Mouse (Mus musculus): ENCODE measurements around the gene Gpatch8.

The Gpatch8 gene

GRCm38 (mm10) chr11:102556031-102556715 is at the start of gene Gpatch8:
Gene Gpatch8 (minus strand): TSS chr11:102556392.
- peak; percentile 95 for DNase-seq (ENCODE audit: low spot score)

- DNase-seq (ENCODE audit: low spot score), result peak; percentile 64
These were observed 48.8 kb upstream of the Gpatch8 start for GRCm38 (mm10) chr11:102604777-102605552.

GRCm38 (mm10) chr11:102604010-102604584 is 47.9 kb upstream of the Gpatch8 start, which contains the start of gene Fzd2:
Gene Fzd2 (plus strand): TSS chr11:102604396.
- peak; percentile 93 for DNase-seq (ENCODE audit: low spot score)

DNA sequence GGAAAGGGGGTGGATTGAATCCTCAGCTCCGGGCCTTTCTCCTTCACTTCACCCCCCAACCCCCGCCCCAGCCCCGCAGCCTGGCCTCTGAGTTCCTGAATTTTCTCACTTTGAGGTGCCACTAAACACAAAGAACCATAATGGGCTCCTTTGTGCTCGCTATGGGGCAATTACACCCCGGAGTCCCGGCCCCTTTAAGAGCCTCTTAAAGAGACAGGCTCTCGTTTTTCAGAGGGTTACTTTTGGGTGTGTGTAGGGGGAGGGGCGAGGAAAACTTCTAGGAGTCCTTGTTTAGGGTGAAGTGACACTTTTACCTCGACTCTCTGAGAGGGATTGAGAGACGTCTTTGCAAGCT is 47.3 kb upstream of the Gpatch8 start:
- DNase-seq (ENCODE audit: low spot score), result peak; percentile 85

- peak; percentile 73 for DNase-seq (ENCODE audit: low spot score)
These were observed 46.8 kb upstream of the Gpatch8 start for GRCm38 (mm10) chr11:102602816-102603495.

DNA sequence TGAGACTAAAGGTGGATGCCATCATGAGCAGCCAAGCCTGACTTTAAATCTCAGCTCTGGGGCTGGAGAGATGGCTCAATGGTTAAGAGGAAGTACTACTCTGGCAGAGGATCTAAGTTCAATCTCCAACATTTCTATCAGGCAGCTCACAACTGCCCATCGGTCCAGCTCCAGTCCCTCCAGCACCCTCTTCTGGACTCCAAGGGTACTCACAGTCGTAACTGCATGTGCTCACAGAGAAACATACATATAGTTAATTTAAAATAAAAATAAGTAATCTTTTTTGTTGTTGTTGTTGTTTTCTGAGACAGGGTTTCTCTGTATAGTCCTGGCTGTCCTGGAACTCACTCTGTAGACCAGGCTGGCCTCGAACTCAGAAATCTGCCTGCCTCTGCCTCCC is 43.7 kb upstream of the Gpatch8 start:
- DNase-seq (ENCODE audit: low spot score), result peak; percentile 62

DNA sequence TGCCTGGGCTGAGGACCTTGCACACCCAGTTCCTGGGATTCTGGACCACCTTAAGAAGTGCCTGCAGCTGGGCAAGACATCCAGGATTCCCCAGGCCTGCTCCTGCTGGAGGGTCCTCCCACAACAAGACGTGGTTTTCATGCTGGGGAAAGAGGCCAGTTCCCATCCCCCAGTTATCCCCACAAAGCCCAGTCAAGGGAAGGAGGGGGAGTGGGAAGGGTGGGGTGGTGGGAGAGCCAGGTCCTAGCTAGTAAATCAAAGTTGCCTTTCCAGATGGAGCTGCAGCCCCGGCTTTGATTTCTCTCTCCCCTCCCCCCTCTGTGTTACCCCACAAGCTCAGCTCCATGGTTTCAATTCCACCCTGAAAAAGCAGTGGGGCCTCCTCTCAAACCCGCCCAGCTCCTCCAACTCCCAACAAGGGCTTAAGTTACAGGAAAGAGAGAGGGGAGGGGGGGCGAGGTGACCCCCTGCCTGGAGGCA is 39.2 kb upstream of the Gpatch8 start:
- DNase-seq (ENCODE audit: low spot score), result peak; percentile 74

- DNase-seq (ENCODE audit: low spot score), result no peak
These were observed 31.4 kb upstream of the Gpatch8 start for GRCm38 (mm10) chr11:102587554-102587953.

DNA sequence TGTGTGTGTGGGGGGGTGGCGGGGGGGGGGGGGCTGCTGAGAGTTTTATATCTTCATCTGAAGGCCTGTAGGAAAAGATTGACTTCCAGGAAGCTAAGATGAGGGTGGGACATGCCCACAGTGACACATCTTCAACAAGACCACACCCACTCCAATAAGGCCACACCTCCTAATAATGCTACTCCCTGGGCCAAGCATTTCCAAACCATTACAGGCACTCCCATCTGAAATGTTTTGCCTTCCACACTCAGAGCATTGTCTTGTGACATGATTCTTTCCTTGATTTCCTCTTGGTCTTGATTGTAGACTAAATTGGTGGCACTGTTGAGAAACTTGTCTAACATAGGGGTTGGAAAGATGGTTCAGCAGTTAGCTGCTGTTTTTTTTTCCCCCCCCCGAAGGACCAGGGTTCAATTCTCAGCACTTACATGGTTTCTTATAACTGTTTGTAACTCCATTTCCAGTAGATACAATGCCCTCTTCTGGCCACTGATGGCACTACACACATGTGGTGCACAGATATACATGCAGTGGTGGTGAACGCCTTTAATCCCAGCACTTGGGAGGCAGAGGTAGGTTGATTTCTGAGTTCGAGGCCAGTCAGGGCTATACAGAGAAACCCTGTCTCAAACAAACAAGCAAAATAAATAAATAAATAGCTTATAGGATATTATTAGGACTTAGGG is 30.4 kb upstream of the Gpatch8 start:
- DNase-seq (ENCODE audit: low spot score), result no peak

DNA sequence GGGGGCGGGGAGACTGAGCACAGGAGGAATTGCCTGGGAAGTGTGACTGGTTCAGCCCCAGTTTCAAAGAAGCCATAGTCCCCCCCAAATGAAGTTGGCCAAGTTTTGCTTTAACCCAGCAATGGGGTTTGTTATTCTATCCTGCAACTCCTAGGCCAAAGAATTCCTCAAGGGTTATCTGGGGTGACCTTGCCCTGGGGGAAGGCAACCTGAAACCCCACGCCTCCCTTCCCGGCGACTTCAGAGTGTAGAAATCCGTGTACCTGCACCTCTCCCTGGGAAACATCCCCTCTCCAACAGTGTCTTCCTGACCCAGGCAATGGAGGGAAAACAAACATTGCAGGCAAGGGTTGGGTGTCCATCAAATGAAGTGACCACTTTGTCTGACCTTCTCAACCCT is 26.5 kb upstream of the Gpatch8 start:
- peak; percentile 72 for DNase-seq (ENCODE audit: low spot score)

DNA sequence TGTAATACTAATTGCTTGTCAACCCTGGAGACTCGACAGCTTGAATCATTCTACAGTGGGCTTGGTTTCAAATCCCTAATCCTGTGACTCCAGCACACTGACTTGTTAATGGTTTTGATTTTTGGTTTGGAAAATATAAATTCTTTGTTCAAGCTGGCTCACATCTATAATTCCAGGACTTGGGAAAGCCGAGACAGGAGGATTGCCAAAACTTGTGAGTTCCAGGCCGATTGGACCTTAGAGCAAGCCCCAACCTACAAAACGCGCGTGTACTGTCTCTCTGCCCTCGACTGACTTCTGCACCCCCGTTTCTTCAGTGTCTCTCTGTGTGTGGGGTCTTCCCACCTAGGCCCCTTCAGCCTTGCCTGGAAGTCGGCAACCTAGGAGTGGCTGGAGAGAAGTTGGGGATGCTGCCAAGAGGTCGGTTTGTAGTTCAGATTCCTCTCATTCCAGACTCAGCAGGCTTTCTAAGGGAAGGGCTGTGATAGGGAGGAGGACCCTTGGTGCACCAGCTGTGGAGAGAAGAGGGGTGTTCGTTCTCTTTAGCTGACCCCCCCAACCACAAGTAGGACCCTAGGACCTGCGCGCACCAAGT is 25.9 kb upstream of the Gpatch8 start:
- DNase-seq (ENCODE audit: low spot score), result peak; percentile 46

DNA sequence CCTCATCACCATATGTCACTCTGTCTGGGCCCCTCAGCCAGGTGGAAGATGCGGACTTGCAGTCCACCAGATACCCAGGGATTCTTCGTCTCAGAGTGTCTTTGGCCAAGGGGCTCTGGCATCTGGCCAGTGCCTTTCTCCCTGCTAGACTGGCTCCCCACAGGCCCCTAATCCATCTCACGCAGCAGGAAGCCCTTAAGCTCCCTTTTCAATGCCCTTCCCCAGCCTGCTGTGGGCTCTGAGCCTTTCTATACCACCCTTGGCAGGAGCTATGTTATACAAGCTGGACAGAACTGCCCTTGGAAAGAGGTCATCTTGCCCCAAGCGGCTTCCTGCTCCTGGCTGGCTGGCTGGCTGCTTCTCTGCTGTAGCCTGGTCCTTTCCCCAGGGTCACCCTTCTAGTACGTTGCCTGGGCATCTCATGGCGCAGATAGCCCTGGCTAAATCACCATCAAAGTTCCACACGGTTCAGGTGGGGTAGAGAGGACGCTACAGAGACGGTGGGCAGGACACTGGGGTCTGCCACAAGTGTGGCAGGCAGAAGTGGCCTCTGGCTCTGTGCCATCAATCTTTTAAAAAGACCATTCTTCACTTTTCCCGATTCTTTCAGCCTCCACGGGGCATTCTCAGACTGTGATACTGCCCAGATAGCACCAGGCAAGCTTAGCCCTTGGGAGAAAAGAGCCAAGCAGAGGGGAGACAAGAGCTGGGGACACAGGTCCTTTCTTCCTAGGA is 25.3 kb upstream of the Gpatch8 start:
- DNase-seq (ENCODE audit: low spot score), result peak; percentile 22

- DNase-seq (ENCODE audit: low spot score), result no peak
These were observed 23.8 kb upstream of the Gpatch8 start for GRCm38 (mm10) chr11:102580034-102580330.

DNA sequence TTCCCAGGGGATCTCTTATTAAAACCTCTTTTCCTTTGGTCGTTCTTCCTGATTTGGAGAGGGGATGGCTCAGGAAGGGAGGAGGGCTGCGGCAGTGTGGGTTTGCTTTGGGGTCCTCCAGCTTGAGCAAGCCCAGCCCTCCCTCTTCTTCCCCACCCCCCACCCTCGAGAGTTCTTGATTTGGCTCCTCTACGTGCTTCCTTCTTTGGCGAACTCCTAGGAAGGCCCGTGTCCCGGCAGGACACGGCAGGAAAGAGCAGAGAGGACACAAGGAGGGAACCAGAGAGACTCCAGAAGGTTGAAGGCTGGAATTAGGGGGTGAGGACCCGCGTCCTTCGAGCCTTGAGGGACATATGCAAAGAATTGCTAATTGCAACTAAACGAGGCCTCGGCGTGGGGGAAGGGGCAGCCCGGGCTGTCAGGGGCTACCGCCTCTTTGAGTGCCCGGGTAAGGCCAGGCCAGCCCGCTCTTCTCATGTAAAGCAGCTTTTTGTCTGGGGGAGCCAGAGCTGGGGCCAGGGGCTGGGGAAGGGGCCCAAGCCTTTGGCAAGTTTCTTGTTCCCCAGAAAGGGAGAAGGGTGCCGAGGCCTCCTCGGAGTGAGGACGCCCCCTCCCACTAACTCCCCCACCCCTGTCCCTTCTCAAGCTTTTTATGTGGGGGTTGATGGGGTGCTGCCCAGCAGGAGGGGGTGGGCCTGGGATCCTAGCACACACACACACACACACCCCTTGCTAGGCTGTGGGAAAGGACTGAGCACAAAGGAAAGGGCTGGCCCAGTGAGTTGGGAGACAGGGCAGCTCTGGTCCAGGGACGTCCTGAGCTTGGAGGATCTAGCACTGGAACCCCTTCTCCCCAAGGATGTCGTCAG is 23.2 kb upstream of the Gpatch8 start, which contains the start of gene Gm11627:
Gene Gm11627 (minus strand): TSS at position 297 of the 869 bp plus-strand sequence.
- peak; percentile 78 for DNase-seq (ENCODE audit: low spot score)

DNA sequence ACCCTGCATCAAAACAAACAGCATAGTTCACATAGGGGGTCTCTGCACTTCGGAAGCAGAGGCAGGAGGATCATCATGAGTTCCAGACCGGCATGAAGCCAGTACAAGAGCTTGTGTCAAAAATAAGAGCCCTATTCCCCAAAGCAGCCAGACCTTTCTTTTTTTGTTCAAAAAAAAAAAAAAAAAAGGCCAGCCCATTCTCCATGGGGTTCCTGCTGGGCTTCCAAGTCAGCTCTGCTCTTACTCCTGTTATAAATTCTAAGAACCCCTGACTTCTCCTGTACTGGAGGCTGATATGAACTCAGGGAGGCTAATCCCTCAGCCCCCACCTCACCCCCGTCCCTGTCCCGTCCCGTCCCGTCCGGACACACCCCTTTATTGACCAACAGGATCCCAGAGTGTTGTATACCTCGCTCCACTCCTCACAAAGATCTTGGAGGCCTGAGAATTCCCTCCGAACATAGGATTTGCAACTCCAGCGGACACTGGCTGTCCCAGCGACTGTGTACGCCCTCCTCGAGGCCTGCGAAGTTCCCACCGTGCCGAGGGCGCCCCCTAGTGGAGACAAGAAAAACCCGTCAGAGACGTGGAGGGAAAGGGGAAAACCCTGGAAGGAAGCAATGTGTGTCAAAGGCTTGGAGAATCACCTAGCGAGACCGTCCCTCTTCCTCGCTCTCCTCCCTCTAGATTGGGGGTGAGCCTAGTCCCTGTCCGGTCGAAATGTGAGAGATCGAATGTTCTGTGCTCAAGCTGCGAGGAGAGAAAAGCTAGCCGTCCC is 22.3 kb upstream of the Gpatch8 start:
- DNase-seq (ENCODE audit: low spot score), result peak; percentile 91

- no peak for DNase-seq (ENCODE audit: low spot score)
These were observed 20.0 kb upstream of the Gpatch8 start for GRCm38 (mm10) chr11:102576050-102576754.

DNA sequence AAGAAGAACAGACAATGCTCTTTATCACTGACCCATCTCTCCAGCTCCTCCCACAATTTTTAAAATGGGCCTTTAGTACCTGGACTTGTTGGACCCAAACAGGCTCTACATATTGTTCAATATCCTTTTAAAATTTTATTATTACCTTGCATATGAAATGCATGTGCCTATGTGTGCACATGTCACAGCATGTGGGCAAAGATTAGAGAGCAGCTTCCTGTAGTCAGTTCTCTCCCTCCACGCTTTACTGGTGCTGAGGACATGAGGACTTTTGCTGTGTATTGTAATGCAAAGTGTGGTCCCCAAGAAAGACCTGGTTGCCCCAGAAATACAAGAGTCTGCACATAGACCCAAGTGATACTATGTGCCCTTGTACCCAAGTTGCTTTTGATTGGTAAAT is 18.8 kb upstream of the Gpatch8 start:
- no peak for DNase-seq (ENCODE audit: low spot score)
